Mouse (Mus musculus) erythroblast, embryonic 14.5 days (primary cell): ENCODE measurements at regions not wholly inside any gene's neighbourhood (a gene's known extent, or its start where the extent isn't known, plus 50 kb on each side); places are given as distances from the start of the nearest gene placed in this dataset.

Source experiments
- GATA1 ChIP-seq: IDR thresholded peaks from 2 replicates; pipeline ENCODE4 v1.6.1; 2012; ENCODE audit warnings: low read length, inconsistent platforms, mixed read lengths
- TAL1 ChIP-seq: IDR thresholded peaks from 3 replicates; pipeline ENCODE4 v1.6.1; 2012; ENCODE audit warnings: low read length, inconsistent platforms, mixed read lengths

DNA sequence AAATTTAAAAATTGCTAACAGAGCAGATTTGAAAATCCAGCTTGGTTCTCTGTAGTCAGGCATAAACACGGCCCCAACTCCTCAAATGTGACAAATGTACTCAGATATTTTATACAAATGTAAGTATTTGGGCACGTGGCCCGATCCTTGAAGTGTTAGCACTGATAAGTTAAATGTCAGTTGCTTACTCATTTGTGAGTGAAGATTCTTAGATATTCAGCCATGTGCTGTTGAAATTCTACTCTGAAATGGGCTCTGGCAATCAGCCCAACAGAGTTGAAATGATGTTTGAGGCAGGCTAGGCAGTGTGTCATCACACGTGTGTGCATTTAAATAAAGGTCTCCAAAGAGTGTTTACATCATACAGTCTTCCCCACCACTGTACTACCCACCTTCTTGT is 103.2 kb upstream of the Id2 start:
- TF ChIP-seq TAL1: no peak
- TF ChIP-seq GATA1: no peak
